Mouse (Mus musculus) naive thymus-derived CD4-positive, alpha-beta T cell, adult 2 months (primary cell): Measurements from ENCODE around the gene Tmem8.
"Not testable (repeated sequence)": the region's sequence is repeated elsewhere in the genome, so short reads cannot be mapped to it uniquely, and the experiment has no call there.

ENCODE experiments used
- DNase-seq: peaks from one replicate; pipeline ENCODE4 v3.0.0-alpha.2; 2011; ENCODE audit warnings: low read depth

Gene Tmem8

GRCm38 (mm10) chr17:26111722-26112121, 1.4 kb upstream of the Tmem8 start:
- no peak for DNase-seq

- DNase-seq = no peak
These were observed 348 bp upstream of the Tmem8 start for GRCm38 (mm10) chr17:26112751-26113150.

GRCm38 (mm10) chr17:26114061-26114460, 962 bp downstream of the Tmem8 start:
- no peak for DNase-seq

GRCm38 (mm10) chr17:26114461-26114860, 1.4 kb downstream of the Tmem8 start:
- DNase-seq = not testable (repeated sequence)

GRCm38 (mm10) chr17:26115205-26115898, 2.3 kb downstream of the Tmem8 start:
- no peak for DNase-seq

GRCm38 (mm10) chr17:26115956-26116487, 2.9 kb downstream of the Tmem8 start:
- no peak for DNase-seq

- DNase-seq = no peak
These were observed 3.6 kb downstream of the Tmem8 start for GRCm38 (mm10) chr17:26116503-26117258.

GRCm38 (mm10) chr17:26119766-26120710, 6.9 kb downstream of the Tmem8 start:
- peak; percentile 88 for DNase-seq

- DNase-seq = no peak
These were observed 9.5 kb downstream of the Tmem8 start for GRCm38 (mm10) chr17:26122431-26123140.

- DNase-seq = peak; percentile 94
These were observed 10.2 kb downstream of the Tmem8 start, which contains the start of gene Mrpl28 for GRCm38 (mm10) chr17:26123267-26123684. Mrpl28 (plus strand) TSS chr17:26123500.

- no peak for DNase-seq
These were observed 11.5 kb downstream of the Tmem8 start for GRCm38 (mm10) chr17:26124560-26124959.

- no peak for DNase-seq
These were observed 12.1 kb downstream of the Tmem8 start for GRCm38 (mm10) chr17:26125226-26125625.

GRCm38 (mm10) chr17:26131062-26131732, 18.1 kb downstream of the Tmem8 start:
- no peak for DNase-seq

GRCm38 (mm10) chr17:26131856-26132853, 19.1 kb downstream of the Tmem8 start:
- DNase-seq = no peak

GRCm38 (mm10) chr17:26137106-26137750, 24.1 kb downstream of the Tmem8 start:
- no peak for DNase-seq

- no peak for DNase-seq
These were observed 24.6 kb downstream of the Tmem8 start for GRCm38 (mm10) chr17:26137751-26138130.

- peak; percentile 99 for DNase-seq
These were observed 25.2 kb downstream of the Tmem8 start, which contains the start of gene Axin1 for GRCm38 (mm10) chr17:26138239-26138836. Axin1 (plus strand) TSS chr17:26138688.

- DNase-seq = peak; percentile 74
These were observed 25.8 kb downstream of the Tmem8 start for GRCm38 (mm10) chr17:26138901-26139381.
